Mouse (Mus musculus) ovary, adult 18-20 months (tissue): ENCODE results near the gene Disp1.

Experiments used
- DNase-seq: peaks from one replicate; pipeline ENCODE4 v3.0.0; 2022; ENCODE audit warnings: low spot score, mixed read lengths

The Disp1 gene

DNA sequence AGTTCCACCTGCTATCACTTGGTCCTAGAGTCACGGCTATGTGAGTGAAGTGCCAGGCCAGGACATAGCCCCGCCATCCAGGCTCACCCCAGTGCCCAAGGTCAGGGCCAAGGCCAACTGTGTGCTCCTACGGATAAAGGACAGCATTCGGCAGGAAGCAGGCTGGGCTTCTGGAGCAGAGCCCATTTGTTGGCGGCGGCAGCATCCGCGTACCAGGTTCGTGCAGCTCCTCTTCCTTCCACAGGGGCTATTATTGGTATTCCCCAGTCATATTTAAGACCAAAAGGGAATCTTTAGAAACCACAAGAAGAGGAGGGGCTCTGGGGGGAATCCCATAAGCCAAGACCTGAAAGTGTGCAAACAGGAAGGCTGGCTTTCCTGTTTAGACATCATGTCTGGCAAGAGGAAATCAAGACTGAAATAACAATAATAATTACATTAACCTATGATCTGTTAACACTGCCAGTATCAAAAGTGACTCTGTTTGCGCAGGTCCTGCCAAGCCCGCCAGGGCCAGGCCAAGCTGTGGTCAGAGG, 180.4 kb downstream of the Disp1 start:
- DNase-seq, result no peak

- DNase-seq, result no peak
Observed at GRCm38 (mm10) chr1:183039881-183040708, 181.2 kb downstream of the Disp1 start.

DNA sequence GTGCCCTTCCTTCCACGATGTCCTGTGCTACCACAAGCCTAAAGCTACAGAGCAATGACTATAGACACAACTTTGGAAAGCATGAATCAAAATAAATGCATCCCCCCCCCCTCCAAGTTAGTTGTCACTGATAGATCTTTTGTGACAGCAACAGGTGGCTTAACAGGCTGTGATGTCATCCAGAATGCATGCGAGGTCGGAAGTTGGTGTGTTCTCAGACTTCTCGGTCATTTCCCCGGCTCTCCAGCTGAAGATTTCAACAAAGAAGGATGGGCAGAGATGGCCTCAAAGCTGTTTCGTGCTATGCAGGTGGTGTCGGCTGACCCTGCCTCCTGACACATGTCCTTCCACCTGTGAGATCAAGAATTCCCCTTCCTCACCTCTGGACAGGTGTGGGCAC, 181.9 kb downstream of the Disp1 start:
- DNase-seq, result no peak
